Mouse (Mus musculus) testis, adult 2 months (tissue): ENCODE results near the gene Olfr16.

ENCODE experiments used
- CTCF ChIP-seq: fragments of 200-500 bp; IDR thresholded peaks from 2 replicates; pipeline ENCODE4 v1.5.1; 2012; ENCODE audit warnings: low read depth, mild to moderate bottlenecking, inconsistent platforms, low read length, moderate library complexity; ENCODE audit not compliant: control insufficient read depth, insufficient read depth, insufficient replicate concordance
- POLR2A ChIP-seq: fragments of 200-500 bp; IDR thresholded peaks from 2 replicates; pipeline ENCODE4 v1.6.1; 2012; ENCODE audit warnings: low read depth, mild to moderate bottlenecking, inconsistent platforms, low read length, moderate library complexity; ENCODE audit not compliant: control insufficient read depth

GRCm38 (mm10) chr1:172960452-172960851, 10.2 kb downstream of the Olfr16 start:
- TF ChIP-seq POLR2A (no peak), CTCF (no peak)
